Mouse (Mus musculus): ENCODE measurements at regions not wholly inside any gene's neighbourhood (a gene's known extent, or its start where the extent isn't known, plus 50 kb on each side); places are given as distances from the start of the nearest gene placed in this dataset.

- no peak for DNase-seq
These were observed 130.0 kb downstream of the Polr2m start for GRCm38 (mm10) chr9:71355721-71356120.

Data from gastrocnemius, postnatal 25 days (tissue).